Mouse (Mus musculus) lung, embryonic 15.5 days (tissue): ENCODE measurements around the gene Hprt. TPM values are rescaled to one million over a fixed set of nuclear protein-coding genes. Genes with fewer than 3 reads are reported as not detected.

Experiments used
- ATAC-seq: fragments of 200-750 bp; cut with Nextera tagmentation; 2 replicates; pipeline ENCODE4 v1.8.0; 2017; ENCODE audit warnings: moderate number of reproducible peaks, borderline replicate concordance; ENCODE audit not compliant: low FRiP score, low TSS enrichment; ENCODE audit errors: extremely low read depth
- H3K27ac ChIP-seq: fragments of 300-500 bp; sonication (generic); 2 replicates; pipeline ENCODE4 v1.5.1; 2015; ENCODE audit warnings: moderate library complexity, mild to moderate bottlenecking, inconsistent platforms
- H3K27me3 ChIP-seq: fragments of 300-500 bp; sonication (generic); 2 replicates; pipeline ENCODE4 v1.6.1; 2015; ENCODE audit warnings: inconsistent platforms
- H3K36me3 ChIP-seq: fragments of 300-500 bp; sonication (generic); 2 replicates; pipeline ENCODE4 v1.6.1; 2015; ENCODE audit warnings: inconsistent platforms
- H3K4me1 ChIP-seq: fragments of 300-500 bp; sonication (generic); 2 replicates; pipeline ENCODE4 v1.6.1; 2015; ENCODE audit warnings: inconsistent platforms
- H3K4me2 ChIP-seq: fragments of 300-500 bp; sonication (generic); 2 replicates; pipeline ENCODE4 v1.6.1; 2015; ENCODE audit warnings: inconsistent platforms, mild to moderate bottlenecking, moderate library complexity
- H3K4me3 ChIP-seq: fragments of 300-500 bp; sonication (generic); 2 replicates; pipeline ENCODE4 v1.5.1; 2015; ENCODE audit warnings: mild to moderate bottlenecking, inconsistent platforms
- H3K9ac ChIP-seq: fragments of 300-500 bp; sonication (generic); 2 replicates; pipeline ENCODE4 v1.6.1; 2015; ENCODE audit warnings: inconsistent platforms
- H3K9me3 ChIP-seq: fragments of 300-500 bp; sonication (generic); 2 replicates; pipeline ENCODE4 v1.6.1; 2016; ENCODE audit warnings: inconsistent platforms
- WGBS: fragments of 180-500 bp; shearing (Covaris S2); methylation state at CpG from one replicate; pipeline ENCODE4 v1.1.7; 2015; 5-methylcytosine and 5-hydroxymethylcytosine counted together
- microRNA counts: library from miRNA; unstranded; fragments of <30 nt; microRNA quantifications from one replicate; lab custom pipeline; 2016
- microRNA-seq: library from miRNA; unstranded; fragments of <30 nt; microRNA quantifications from one replicate; pipeline ENCODE4, GENCODE M21; 2016
- polyA plus RNA-seq: library from polyadenylated mRNA; unstranded; fragments of >200 nt; fragmentation: Nextera tagmentation; extraction: Ambion mirVana; gene quantifications from 2 replicates; pipeline ENCODE4 v1.2.1, GENCODE M21; 2015

Gene Hprt
- polyA plus RNA-seq, 1 experiment from 2014 or later: 176 TPM

DNA sequence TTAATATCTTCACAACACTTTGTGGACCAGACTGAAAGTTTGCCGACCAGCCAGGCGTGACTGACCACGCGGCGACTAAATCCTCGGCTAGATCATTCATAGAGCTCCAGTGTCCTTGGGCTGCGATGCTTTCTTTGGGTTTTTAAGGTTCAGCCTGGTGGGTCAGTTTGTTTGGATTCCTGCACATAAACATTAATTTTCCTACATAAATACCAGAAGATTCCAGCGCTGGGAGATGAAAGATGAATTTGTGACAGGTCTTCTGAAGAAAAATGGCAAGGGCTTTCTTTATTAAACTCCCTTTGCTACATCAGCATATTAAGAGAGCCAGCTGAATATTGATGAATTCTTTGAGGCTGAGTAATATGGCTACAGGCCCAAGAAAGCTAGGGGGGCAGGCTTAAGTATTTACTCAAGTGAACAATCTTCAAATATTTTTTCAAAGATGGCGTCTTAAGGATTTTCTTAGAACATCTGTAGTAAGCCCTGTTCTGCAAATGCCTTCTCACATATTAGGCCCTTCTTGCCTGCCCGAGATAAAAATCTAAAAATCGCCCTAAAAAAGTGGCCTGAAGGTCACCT lies 71.6 kb downstream of the Hprt start:
- WGBS: 19% methylated on average over 11 of the region's 11 CpGs
- Histone ChIP-seq H3K4me1 (peaks cover 10% of the 10 kb centered on the region; the same call in 1 of the 2 replicates), H3K27ac (peak overlapping the region; percentile 95), H3K4me3 (peak overlapping the region; percentile 31; the same call in 1 of the 2 replicates), H3K4me2 (peak overlapping the region; percentile 59), H3K9ac (no peak overlapping the region), H3K36me3 (no peaks in the 10 kb centered on the region), H3K27me3 (no peaks in the 10 kb centered on the region), H3K9me3 (no peaks in the 10 kb centered on the region)
- no peak for ATAC-seq

DNA sequence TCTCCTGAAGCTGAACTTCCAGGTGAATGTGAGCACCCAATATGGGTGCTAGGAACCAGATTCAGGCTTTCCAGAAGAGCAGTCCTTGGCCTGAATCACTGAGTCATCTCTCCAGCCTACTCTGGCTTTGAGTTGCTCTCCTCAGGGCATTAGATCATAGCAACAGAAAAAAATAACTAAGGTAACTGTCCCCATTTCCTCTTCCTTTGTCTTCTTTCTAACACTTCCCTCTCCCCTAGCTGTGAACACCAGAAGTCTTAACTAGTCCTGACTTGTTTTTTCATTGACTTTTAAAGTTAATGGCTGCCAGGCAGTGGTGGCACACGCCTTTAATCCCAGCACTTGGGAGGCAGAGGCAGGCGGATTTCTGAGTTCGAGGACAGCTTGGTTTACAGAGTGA lies 76.5 kb downstream of the Hprt start:
- Histone ChIP-seq H3K9ac (no peak overlapping the region), H3K4me2 (no peak overlapping the region), H3K36me3 (no peaks in the 10 kb centered on the region), H3K9me3 (no peaks in the 10 kb centered on the region), H3K27ac (no peak overlapping the region), H3K4me1 (no peaks in the 10 kb centered on the region; the same call in 1 of the 2 replicates), H3K27me3 (no peaks in the 10 kb centered on the region), H3K4me3 (no peak overlapping the region)
- no peak for ATAC-seq
- 87% methylated on average over 3 of the region's 3 CpGs for WGBS

MicroRNAs within 50 kb of the gene (microRNA counts, 519-probe panel; counts per million panel counts)
- microRNA mmu-miR-322 (lab: Ali Mortazavi, UCI): 3,841 counts per million, percentile 94 among the panel's probes with 10 or more counts
- microRNA mmu-miR-351 (lab: Ali Mortazavi, UCI): 2,766 counts per million, percentile 72 among the panel's probes with 10 or more counts
- 780 counts per million, percentile 2 among the panel's probes with 10 or more counts for microRNA mmu-miR-450a-3p (lab: Ali Mortazavi, UCI)
- 3,494 counts per million, percentile 92 among the panel's probes with 10 or more counts for microRNA mmu-miR-450a-5p (lab: Ali Mortazavi, UCI)
- 2,255 counts per million, percentile 31 among the panel's probes with 10 or more counts for microRNA mmu-miR-450b-3p (lab: Ali Mortazavi, UCI)
- 19.7 counts per million for microRNA mmu-miR-450b-5p (lab: Ali Mortazavi, UCI)
- 2,517 counts per million, percentile 53 among the panel's probes with 10 or more counts for microRNA mmu-miR-503 (lab: Ali Mortazavi, UCI)
- 2,510 counts per million, percentile 52 among the panel's probes with 10 or more counts for microRNA mmu-miR-542-3p (lab: Ali Mortazavi, UCI)
- 2,779 counts per million, percentile 73 among the panel's probes with 10 or more counts for microRNA mmu-miR-542-5p (lab: Ali Mortazavi, UCI)

Small RNAs within 50 kb of the gene (microRNA-seq; reads per million reads assigned to microRNA genes)
- gene Mir322: 82,783 reads per million, percentile 100 among the genes with 10 or more reads in this experiment
- gene Mir351: 13,196 reads per million, percentile 96 among the genes with 10 or more reads in this experiment
- gene Mir450-1: 45.8 reads per million, percentile 44 among the genes with 10 or more reads in this experiment
- 15.9 reads per million, percentile 34 among the genes with 10 or more reads in this experiment for gene Mir450-2
- gene Mir450b: 331 reads per million, percentile 67 among the genes with 10 or more reads in this experiment
- gene Mir503: 2,074 reads per million, percentile 83 among the genes with 10 or more reads in this experiment
- 1,183 reads per million, percentile 77 among the genes with 10 or more reads in this experiment for gene Mir542

Other genes starting within 250 kb of the Hprt start
- 2.8 and 3.6 TPM in 2 replicates for gene Ccdc160, start 196.9 kb upstream of the Hprt start, polyA plus RNA-seq
- gene Phf6, start 75.9 kb upstream of the Hprt start, polyA plus RNA-seq: 40.4 and 42.0 TPM in 2 replicates